Mouse (Mus musculus): ENCODE measurements around the gene Rsf1.

DNA sequence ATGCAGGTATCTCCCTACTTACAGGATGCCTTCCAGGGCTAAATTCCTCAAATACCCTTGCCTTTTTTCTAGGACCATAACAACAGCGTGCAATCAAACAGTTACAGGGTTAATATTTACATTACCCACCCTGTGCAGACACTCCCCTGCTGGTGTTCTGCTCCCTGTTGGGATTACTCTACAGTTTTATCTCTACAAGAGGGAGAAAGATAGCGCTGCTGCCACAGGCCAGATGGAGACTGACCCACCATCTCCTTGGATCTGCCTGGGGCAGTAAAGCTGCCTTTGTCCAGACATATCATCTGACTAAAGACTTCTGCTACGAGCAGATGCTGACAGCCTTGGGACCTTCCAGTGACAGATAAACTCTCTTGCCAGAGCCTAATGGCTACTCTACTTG is 10.8 kb downstream of the Rsf1 start:
- TF ChIP-seq CTCF (IDR thresholded peaks at IDR 0.05; ENCODE audit: borderline replicate concordance, insufficient read depth, low read depth, low read length) (no peak), POLR2A (IDR thresholded peaks at IDR 0.05; ENCODE audit: borderline replicate concordance, insufficient read depth, low read length) (no peak)
